Mouse (Mus musculus): ENCODE data around the gene Cep70. TPM values are rescaled to one million over a fixed set of nuclear protein-coding genes. Genes with fewer than 3 reads are reported as not detected.
A peak's percentile ranks its signal among the peaks of the same experiment; 100 is the strongest.

Cep70 gene
- total RNA-seq (2021) = 10 to 100 TPM; 25.8 to 27.5 TPM

DNA sequence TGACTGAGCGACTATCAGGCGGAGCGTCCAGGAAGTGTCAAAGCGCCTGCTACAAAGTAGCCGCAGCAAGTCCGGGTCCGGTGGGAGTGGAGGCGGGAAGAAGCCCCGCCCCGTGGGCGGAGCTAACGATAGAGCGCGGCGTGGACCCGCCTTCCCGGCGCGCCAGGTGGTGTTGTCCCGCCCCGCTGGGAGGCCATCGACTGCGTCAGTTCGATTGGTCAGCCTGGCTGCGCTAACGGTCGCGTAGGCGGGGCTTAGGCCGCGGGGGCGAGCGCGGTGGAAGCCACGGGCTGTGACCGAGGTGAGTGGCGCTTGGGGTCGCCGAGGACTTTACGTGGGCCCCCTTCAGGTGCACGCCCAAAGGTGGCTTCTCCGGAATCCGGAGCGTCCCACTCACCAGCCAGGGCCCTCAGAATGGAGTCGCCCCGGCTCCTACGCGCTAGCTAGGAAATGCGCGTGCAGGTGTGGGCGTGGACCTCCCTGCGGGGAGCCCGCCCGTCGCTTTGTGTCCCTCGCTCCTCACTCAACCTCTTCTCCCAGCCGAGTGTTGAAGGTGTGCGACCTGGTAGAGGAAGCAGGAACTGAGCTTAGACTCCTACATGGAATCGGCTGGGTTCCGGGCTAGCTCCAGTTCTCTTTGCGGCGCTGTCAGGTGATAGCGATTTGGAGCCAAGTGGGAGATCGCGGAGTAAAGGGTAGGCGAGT, at the start of gene Cep70:
Gene Cep70, plus strand, starts transcription at position 178 of the 705 bp plus-strand sequence.
- peak; percentile 93 to 94 for DNase-seq

GRCm38 (mm10) chr9:99212643-99213042, 30.5 kb upstream of the Cep70 start:
- no peak for DNase-seq

GRCm38 (mm10) chr9:99216182-99216581, 27.0 kb upstream of the Cep70 start:
- no peak for DNase-seq

DNA sequence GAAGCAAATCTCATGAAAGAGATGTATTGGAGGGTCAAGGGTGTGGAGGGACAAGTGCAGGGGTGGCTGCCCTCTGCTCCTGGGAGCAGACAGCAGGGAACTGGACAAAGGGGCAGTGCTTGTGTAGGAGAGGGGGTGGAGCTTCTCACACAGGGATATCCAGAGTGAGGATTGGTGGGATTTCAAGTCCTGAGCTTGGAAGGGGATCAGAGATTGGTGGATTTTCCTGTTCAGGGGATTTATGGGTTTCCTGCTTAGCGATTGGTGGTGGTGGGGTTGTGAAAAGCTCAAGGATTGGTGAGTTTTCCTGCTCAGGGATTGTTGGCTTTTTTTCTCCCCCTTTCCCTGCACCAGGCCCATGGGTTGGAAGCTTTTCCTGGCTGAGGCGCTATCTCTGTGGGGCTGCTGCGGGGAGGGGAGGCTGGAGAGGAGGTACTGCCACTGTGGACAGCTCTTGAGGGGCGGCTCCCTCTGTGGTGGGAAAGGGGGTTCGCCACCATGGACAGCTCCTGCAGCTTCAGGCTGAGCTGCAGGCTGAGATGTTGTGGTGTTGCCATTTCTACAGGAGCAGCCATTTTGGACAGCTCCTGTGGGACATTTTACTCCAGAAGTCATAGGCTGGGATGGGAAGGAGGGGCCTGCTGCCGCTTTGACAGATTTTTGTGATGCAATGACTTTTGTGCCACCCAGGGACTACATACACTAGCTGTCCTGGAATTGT, 25.0 kb upstream of the Cep70 start:
- no peak for DNase-seq

DNA sequence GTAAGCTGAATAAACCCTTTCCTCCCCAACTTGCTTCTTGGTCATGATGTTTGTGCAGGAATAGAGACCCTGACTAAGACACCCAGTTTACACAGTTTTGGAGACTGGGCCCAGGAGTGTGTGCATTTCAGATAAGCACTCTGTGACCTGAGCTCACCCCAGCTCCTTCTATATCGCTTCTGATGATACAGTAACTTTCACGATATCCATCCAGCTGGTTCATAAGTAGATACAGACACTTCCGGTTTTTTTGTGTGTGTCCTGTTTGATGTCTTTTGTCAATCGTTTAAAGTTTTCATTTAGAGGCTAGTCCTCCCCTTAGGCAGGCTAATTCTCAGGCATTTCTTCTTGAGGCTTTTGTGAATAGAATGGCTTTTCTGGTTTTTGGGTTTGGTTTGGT, 21.5 kb upstream of the Cep70 start:
- DNase-seq = no peak

DNA sequence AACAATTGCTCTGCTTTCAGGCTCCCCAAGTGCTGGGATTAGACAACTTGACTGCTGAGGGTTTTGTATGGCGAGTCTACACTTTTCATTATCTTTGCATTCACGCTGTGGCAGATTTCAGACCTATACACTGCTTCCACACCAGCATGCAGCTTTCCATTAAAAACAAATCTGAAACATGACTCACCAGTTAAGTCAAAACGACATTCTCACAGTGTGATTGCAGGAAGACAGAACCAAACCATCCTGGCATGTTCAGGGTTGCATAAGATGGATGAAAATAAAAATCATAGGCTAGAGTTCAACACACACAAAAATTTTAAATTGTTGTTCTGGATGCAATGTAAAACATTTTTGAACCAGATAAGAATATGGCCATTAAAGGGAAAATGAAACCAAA, 18.6 kb upstream of the Cep70 start:
- no peak for DNase-seq

DNA sequence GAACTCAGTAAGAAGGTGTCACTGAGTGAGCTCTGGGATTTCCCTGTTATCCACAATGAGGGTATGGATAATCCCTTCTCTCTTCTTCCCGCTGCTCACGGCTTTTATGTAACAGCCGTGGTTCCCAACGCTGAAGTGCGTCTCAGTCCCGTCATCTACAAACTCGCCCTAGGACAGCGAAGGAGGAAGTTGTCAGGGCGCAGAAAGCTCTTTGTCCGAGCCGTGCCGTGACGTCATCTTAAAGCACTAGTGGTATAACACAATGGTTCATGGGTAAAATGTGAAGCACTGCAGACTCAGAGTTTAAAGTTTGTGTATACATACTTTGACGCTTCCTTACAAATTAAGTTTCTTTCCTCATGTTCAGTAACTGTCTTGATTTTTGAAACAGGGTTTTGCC, 13.7 kb upstream of the Cep70 start:
- DNase-seq = no peak

DNA sequence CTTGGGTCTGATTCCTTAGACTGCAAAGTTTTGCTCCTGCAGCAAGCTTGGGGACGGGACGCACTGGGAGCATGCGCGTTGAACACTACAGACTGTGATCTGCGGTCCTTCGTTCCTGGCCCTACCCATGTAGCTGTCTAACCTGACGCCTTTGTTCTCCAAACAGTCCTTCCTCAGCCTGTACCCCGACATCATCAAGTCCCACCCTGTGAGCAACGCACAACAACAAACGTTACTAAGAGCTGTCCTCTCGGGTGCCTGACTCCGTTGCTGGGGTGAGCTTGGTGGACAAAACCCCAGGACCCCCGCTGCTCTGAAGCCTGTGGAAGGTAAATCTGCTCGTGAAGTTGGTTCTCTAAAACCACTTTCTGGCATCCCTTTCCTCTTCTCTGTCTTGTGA, 6.0 kb upstream of the Cep70 start, which contains the start of gene Faiml:
Gene Faiml, minus strand, starts transcription at position 101 of the 400 bp plus-strand sequence.
- DNase-seq = no peak

GRCm38 (mm10) chr9:99238276-99238675, 4.9 kb upstream of the Cep70 start:
- DNase-seq = no peak

DNA sequence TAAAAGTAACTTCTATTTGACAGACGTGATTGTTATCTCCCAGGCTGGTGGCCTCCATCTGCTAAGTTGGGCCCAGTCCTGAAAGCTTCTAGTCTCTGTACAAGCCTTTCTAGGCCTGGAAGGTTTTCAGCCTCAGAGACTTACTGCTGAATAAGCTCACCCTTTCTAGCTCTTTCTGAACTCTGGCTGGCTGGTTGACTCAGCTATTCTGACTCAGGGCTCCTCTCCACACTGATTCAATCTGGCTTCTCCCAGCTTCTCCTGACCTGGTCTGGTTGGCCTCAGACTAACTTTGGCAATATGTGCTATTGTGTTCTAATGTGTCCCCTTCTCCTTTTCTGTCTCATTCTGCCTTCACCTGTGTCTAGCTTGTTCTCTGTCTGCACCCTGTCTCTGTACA, 3.9 kb upstream of the Cep70 start:
- no peak for DNase-seq

DNA sequence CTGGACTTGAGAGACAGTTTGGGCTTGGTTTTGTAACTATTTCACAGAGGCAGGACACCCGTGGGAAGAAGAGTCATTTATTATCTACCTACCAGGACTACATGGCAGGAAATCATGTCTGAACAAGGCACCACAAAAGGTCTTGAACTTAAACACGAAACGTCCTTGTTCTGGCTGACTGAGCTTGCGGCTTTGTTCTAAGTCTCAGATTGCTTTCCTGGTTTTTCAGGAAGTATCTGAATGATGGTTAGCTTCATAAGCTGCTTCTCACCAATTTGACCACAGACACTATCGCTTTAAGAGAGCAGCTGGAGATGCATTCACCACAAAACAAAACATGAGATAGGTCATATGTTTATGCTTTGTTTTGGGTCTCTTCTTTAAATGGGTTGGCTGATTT, 2.6 kb upstream of the Cep70 start:
- no peak for DNase-seq

- DNase-seq = peak; percentile 47 to 50
These were observed 1.1 kb upstream of the Cep70 start for GRCm38 (mm10) chr9:99242035-99242434.

DNA sequence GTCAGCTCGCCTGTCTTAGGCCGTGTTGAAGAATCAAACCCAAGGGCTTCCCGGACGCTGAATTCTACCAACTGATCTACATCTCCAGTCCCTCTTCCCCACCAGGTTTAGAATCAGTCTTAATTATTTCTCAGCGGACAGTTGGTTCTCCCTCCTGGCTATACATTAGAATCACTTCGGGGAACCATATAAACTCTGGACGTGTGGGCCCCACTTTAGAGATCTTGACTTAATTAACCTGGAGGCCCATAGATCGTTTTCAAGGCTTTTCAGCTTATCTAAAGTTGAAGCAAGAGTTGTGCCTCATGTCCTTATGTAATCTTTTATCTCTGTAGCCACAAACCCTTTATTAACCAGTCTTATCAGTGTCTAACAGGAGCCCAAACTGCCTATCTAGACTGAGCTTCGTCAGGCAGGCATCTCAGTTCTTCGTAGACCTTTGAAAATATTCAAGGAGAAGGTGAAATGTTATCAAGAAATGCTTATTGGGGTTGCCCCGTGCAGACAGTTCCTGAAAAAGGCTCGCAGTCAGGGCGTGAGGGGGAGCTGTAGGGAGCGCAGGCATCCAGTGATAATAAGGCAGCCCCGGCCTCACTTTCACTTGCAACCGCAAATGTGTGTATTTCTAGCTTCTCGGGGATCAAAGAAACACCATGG, 506 bp upstream of the Cep70 start:
- DNase-seq = no peak

GRCm38 (mm10) chr9:99243895-99244293, 727 bp downstream of the Cep70 start:
- no peak for DNase-seq

DNA sequence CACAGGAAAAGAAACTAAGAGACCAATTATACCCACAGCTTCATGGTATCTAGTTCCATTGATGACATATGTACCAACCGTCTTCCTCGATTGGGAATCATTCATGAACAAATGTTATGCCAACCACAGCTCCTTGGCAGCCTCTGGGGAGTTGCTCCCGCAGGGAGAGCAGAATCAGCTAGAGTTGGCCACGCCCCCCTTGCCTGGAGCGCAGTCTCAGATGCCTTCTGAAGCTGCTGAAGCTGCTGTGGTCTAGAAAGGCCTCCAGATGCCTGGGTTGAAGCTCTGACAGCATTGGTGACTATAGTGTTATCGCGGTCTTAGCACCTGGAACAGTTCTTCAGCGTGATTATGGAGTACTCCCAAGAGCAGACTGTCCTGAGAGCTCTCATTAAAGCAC, 5.1 kb downstream of the Cep70 start:
- no peak for DNase-seq

GRCm38 (mm10) chr9:99248906-99249305, 5.7 kb downstream of the Cep70 start:
- no peak for DNase-seq

DNA sequence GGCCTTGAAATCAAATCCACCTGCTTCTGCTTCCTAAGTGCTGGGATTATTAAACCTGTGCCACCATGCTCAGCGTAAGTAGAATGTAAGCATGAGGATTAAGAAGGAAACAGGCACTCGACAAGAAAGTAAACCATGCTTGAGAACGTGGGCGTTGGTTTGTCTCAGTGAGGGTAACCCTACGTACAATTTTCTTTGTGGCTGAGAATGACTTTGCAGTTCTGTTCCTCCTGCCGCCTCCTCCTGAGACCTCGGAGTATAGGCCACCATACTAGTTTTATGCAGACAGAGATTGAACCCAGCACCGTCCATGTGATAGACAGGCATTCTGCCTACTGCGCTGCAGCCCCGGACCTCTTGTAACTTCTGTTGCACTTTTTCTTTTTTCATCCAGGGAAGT, 10.7 kb downstream of the Cep70 start:
- DNase-seq = no peak

GRCm38 (mm10) chr9:99256206-99256605, 13.0 kb downstream of the Cep70 start:
- DNase-seq = no peak

GRCm38 (mm10) chr9:99256821-99257220, 13.7 kb downstream of the Cep70 start:
- no peak for DNase-seq

- DNase-seq = no peak
These were observed 15.7 kb downstream of the Cep70 start for GRCm38 (mm10) chr9:99258891-99259290.

DNA sequence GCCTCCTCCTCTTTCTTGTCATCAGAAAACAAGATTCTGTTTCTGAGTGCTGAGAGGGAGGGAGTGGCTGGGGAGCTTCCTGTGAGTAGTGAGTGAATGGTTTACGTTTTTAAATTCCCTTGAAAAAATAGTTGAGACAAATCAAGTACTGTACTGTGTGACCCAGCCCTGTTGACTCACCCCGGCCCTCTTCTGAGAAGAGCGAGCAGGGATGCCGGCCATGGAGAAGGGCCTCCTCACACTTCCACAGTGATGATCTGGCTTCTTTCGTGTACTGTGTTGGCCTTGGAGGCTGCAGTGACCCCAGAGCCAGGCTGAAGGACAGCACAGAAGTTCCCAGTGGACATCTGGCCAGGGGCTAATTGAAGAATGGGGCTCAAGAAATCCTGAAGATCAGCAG, 61.1 kb downstream of the Cep70 start:
- DNase-seq = no peak

DNA sequence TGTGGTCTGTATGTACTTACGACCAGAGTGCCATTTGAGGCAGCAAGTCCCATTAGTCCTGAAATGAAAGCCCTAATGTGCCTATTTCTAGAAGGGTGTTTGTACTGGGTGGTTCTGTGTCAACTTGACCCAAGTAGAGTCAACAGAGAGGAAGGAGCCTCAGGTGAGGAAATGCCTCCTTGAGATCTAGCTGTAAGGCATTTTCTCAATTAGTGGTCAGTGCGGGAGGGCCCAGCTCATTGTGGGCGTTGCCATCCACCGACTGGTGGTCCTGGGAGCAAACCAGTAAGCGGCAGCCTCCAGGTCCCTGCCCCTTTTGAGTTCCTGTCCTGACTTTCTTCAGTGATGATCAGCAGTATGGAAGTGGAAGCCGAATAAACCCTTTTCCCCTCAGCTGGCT, 63.1 kb downstream of the Cep70 start:
- no peak for DNase-seq

GRCm38 (mm10) chr9:99319343-99319951, 76.3 kb downstream of the Cep70 start:
- DNase-seq = no peak
